Mouse (Mus musculus) stomach, embryonic 15.5 days (tissue): ENCODE measurements around the gene Gm10553. TPM values are rescaled to one million over a fixed set of nuclear protein-coding genes. Genes with fewer than 3 reads are reported as not detected.
"Not testable (repeated sequence)": the region's sequence is repeated elsewhere in the genome, so short reads cannot be mapped to it uniquely, and the experiment has no call there.

ENCODE experiments used
- ATAC-seq: fragments of 200-750 bp; cut with Nextera tagmentation; 2 replicates; pipeline ENCODE4 v1.8.0; 2017; ENCODE audit warnings: low read depth, moderate number of reproducible peaks, moderate TSS enrichment; ENCODE audit not compliant: insufficient read depth, low FRiP score
- H3K27ac ChIP-seq: fragments of 300-500 bp; sonication (generic); 2 replicates; pipeline ENCODE4 v1.5.1; 2015; ENCODE audit warnings: mild to moderate bottlenecking, inconsistent platforms
- H3K27me3 ChIP-seq: fragments of 300-500 bp; sonication (generic); replicated peaks from 2 replicates; pipeline ENCODE4 v1.6.1; 2015; ENCODE audit warnings: inconsistent platforms
- H3K36me3 ChIP-seq: fragments of 300-500 bp; sonication (generic); 2 replicates; pipeline ENCODE4 v1.6.1; 2015; ENCODE audit warnings: inconsistent platforms
- H3K4me1 ChIP-seq: fragments of 300-500 bp; sonication (generic); 2 replicates; pipeline ENCODE4 v1.6.1; 2015; ENCODE audit warnings: inconsistent platforms
- H3K4me2 ChIP-seq: fragments of 300-500 bp; sonication (generic); 2 replicates; pipeline ENCODE4 v1.6.1; 2015; ENCODE audit warnings: mild to moderate bottlenecking, inconsistent platforms
- H3K4me3 ChIP-seq: fragments of 300-500 bp; sonication (generic); replicated peaks from 2 replicates; pipeline ENCODE4 v1.5.1; 2015; ENCODE audit warnings: inconsistent platforms
- H3K9ac ChIP-seq: fragments of 300-500 bp; sonication (generic); 2 replicates; pipeline ENCODE4 v1.6.1; 2015; ENCODE audit warnings: inconsistent platforms
- H3K9me3 ChIP-seq: fragments of 300-500 bp; sonication (generic); 2 replicates; pipeline ENCODE4 v1.6.1; 2016; ENCODE audit warnings: inconsistent platforms
- WGBS: fragments of 180-500 bp; shearing (Covaris S2); methylation state at CpG from one replicate; pipeline ENCODE4 v1.1.7; 2015; 5-methylcytosine and 5-hydroxymethylcytosine counted together
- polyA plus RNA-seq: library from polyadenylated mRNA; unstranded; fragments of >200 nt; fragmentation: Nextera tagmentation; extraction: Ambion mirVana; gene quantifications from 2 replicates; pipeline ENCODE4 v1.2.1, GENCODE M21; 2015

Gm10553 gene
- polyA plus RNA-seq, 1 experiment from 2014 or later: not detected

- not testable (repeated sequence) for H3K9me3 ChIP-seq, H3K4me2 ChIP-seq, ATAC-seq, H3K27ac ChIP-seq, H3K4me1 ChIP-seq, H3K4me3 ChIP-seq, H3K36me3 ChIP-seq, H3K27me3 ChIP-seq, H3K9ac ChIP-seq
- WGBS: 69% methylated on average over 10 of the region's 10 CpGs
Measured at GRCm38 (mm10) chr1:85111572-85111971, 11.6 kb downstream of the Gm10553 start.

- not testable (repeated sequence) for H3K9ac ChIP-seq, H3K36me3 ChIP-seq, H3K4me2 ChIP-seq, H3K27ac ChIP-seq, H3K9me3 ChIP-seq, H3K4me3 ChIP-seq, ATAC-seq, H3K4me1 ChIP-seq, H3K27me3 ChIP-seq
- WGBS: 82% methylated on average over 7 of the region's 7 CpGs
Measured at GRCm38 (mm10) chr1:85112266-85112665, 12.3 kb downstream of the Gm10553 start.

- not testable (repeated sequence) for H3K27me3 ChIP-seq, H3K36me3 ChIP-seq, ATAC-seq, H3K4me2 ChIP-seq, H3K4me1 ChIP-seq, H3K9me3 ChIP-seq, H3K4me3 ChIP-seq, H3K27ac ChIP-seq, H3K9ac ChIP-seq
- 66% methylated on average over 2 of the region's 5 CpGs for WGBS
Measured at GRCm38 (mm10) chr1:85112889-85113288, 12.9 kb downstream of the Gm10553 start.

DNA sequence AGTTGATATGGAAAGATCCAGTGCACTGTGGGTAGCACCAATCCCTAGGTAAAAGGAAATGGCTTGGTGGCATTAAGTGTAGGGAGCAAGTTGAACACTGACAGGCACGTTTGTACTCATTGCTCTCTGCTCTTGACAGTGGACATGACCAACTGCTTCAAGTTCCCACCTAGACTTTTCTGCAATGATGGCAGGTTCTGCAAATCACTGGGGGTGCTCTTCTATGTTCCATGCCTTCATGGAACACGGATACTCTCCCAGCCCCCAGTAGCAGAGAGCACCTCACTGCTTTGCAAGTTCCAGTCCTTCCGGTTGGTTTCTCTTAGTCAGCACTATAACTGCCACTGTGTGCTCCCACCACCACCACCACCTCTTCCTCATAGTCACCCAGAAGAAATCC is 14.1 kb downstream of the Gm10553 start:
- H3K9me3 ChIP-seq, H3K4me2 ChIP-seq, H3K36me3 ChIP-seq, H3K4me3 ChIP-seq, H3K27me3 ChIP-seq, H3K9ac ChIP-seq, H3K27ac ChIP-seq, H3K4me1 ChIP-seq: not testable (repeated sequence)
- peak; percentile 53 for ATAC-seq
- WGBS: 73% methylated on average over 3 of the region's 3 CpGs

DNA sequence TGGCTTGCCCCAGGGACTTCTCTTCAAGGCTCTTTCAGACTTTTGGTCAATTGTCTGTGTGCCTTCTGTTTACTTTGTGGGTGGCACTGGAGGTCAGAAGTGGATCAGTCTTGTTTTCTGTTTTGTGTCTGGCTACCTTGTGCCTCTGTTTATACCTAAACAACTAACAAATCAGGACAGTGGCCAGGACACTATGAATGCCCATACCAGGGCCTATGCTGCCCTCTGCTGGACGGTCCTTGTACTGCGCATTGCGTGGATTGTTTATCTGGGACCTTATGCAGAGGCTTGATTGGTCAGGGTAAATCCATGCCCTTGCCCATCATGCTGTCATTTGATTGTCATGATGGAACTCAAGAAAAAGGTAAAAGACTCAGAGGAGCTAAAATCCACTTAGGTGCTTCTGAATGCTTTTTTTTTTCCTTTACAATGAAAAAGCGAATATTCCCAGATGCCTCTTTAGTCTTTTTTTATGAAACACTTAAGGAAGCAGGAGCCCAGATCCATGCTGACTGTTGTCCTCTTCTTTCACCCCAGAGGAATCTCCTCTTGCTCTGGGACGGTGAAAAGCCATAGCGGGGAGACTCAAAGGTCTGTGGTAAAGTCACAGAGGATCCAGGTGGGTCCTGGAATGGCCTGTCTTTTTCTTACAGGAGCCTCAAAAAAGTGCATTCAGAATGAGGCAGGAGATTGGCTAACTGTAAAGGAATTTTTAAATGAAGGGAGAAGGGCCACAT is 14.9 kb downstream of the Gm10553 start:
- not testable (repeated sequence) for H3K9ac ChIP-seq, H3K9me3 ChIP-seq, H3K4me3 ChIP-seq, H3K4me1 ChIP-seq, H3K27me3 ChIP-seq, H3K36me3 ChIP-seq, H3K4me2 ChIP-seq, ATAC-seq, H3K27ac ChIP-seq
- 50% methylated on average over 6 of the region's 6 CpGs for WGBS

GRCm38 (mm10) chr1:85117537-85117936 is 17.6 kb downstream of the Gm10553 start:
- not testable (repeated sequence) for H3K4me2 ChIP-seq, H3K27ac ChIP-seq, H3K4me3 ChIP-seq, H3K9ac ChIP-seq, H3K9me3 ChIP-seq, H3K4me1 ChIP-seq, H3K27me3 ChIP-seq, ATAC-seq, H3K36me3 ChIP-seq
- WGBS: 45% methylated on average over 4 of the region's 6 CpGs

GRCm38 (mm10) chr1:85118341-85118740 is 18.4 kb downstream of the Gm10553 start:
- not testable (repeated sequence) for H3K4me2 ChIP-seq, H3K27ac ChIP-seq, ATAC-seq, H3K9ac ChIP-seq, H3K27me3 ChIP-seq, H3K4me1 ChIP-seq, H3K9me3 ChIP-seq, H3K4me3 ChIP-seq, H3K36me3 ChIP-seq
- 76% methylated on average over 6 of the region's 6 CpGs for WGBS

- not testable (repeated sequence) for H3K9me3 ChIP-seq, H3K4me3 ChIP-seq, H3K9ac ChIP-seq, ATAC-seq, H3K36me3 ChIP-seq, H3K4me1 ChIP-seq, H3K27me3 ChIP-seq, H3K4me2 ChIP-seq, H3K27ac ChIP-seq
- 83% methylated on average over 4 of the region's 4 CpGs for WGBS
Measured at GRCm38 (mm10) chr1:85121841-85122240, 21.9 kb downstream of the Gm10553 start.

GRCm38 (mm10) chr1:85133671-85134070 is 33.7 kb downstream of the Gm10553 start:
- H3K9ac ChIP-seq, H3K4me1 ChIP-seq, H3K9me3 ChIP-seq, H3K36me3 ChIP-seq, H3K27me3 ChIP-seq, H3K4me2 ChIP-seq, H3K27ac ChIP-seq, H3K4me3 ChIP-seq, ATAC-seq: not testable (repeated sequence)
- WGBS: 88% methylated on average over 22 of the region's 22 CpGs

Other genes starting within 250 kb of the Gm10553 start
- gene Slc16a14, start 165.0 kb upstream of the Gm10553 start, polyA plus RNA-seq: 0.26 and 0.35 TPM in 2 replicates
- 0.17 TPM in 1 of 2 replicates, not detected in the other for gene A530032D15Rik, start 9.7 kb downstream of the Gm10553 start, polyA plus RNA-seq
- 0.32 and 0.41 TPM in 2 replicates for gene C130026I21Rik, start 170.4 kb downstream of the Gm10553 start, polyA plus RNA-seq